ENCODE assay signal across 9 mouse cellular contexts in the genomic region with DNA sequence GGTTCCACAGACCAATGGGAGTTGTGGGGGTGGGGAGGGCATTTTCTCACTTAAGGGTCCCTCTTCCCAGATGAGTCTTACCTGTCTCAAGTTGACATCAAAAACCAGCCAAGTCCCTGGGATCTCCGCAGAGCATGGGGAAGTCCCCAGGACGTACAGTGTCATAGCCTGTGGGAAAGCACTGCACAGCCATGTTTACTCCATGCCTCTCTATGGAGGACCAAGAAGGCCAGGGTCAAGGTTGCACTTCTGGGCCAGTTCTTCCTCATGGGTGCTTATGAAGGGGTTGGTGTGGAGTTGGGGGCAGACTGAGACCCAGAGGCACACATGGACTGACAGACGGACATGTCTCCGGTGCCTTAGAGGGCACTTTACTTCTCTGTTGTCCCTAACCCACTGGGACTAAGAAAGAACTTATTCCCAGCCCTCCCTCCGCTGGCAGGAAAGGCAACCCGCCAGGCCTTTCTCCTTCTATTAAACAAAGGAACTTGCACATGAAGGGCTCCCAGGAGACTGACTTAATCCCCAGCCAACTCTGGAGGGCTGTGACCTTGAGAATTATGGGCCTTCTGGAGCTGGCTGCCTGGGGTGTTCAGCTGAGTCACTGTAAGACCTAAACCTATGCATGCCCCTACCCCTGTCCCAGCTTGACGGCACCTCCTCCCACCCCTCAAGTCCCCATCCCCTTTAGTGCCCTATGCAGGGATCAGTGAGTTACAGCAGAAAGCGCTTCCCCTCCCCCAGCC.
DNase-seq lines count a peak whose midpoint lies in the region; ATAC-seq lines count a peak whose summit lies in the region.
"Had no signal": no experiment of that assay in that cellular context is flagged by ENCODE, and none has a peak within 500 bp of the region (broad histone marks: within the 10 kb centered on the region; RNA-seq: fewer than 3 reads in every experiment).

No protein-coding gene starts in this region.

- H3K4me3 ChIP-seq in heart, embryonic 16.5 days (ENCODE audit: low read length): no peak overlapping the region
- H3K4me3 ChIP-seq in limb, embryonic 10.5 days: no peak overlapping the region
- H3K4me3 ChIP-seq in liver, embryonic 11.5 days (ENCODE audit: low read depth, low read length): no peak overlapping the region
- H3K4me3 ChIP-seq: limb, embryonic 15.5 days had no signal

- H3K4me2 ChIP-seq in heart, embryonic 16.5 days (ENCODE audit: low read depth, low read length): no peak overlapping the region
- H3K4me2 ChIP-seq in liver, embryonic 11.5 days: no peak overlapping the region
- H3K4me2 ChIP-seq: limb, embryonic 15.5 days had no signal

- peak; percentile 73 for DNase-seq in ovary, adult 18-20 months (ENCODE audit: low spot score)
- DNase-seq in ovary, postnatal 10 days (ENCODE audit: low spot score): no peak
- DNase-seq in limb, embryonic 10.5 days (ENCODE audit: low spot score): no peak
- DNase-seq in liver, embryonic 11.5 days (ENCODE audit: low spot score): no peak
- no peak for DNase-seq in thymus, postnatal 0 days (ENCODE audit: low spot score)
- DNase-seq in left cerebral cortex, postnatal 36 days (ENCODE audit: low spot score in 2 of 2): no peak

- no peaks in the 10 kb centered on the region for H3K36me3 ChIP-seq in heart, embryonic 16.5 days (ENCODE audit: control insufficient read depth, insufficient read depth)
- H3K36me3 ChIP-seq in limb, embryonic 10.5 days: no peaks in the 10 kb centered on the region
- no peaks in the 10 kb centered on the region for H3K36me3 ChIP-seq in liver, embryonic 11.5 days (ENCODE audit: control insufficient read depth, insufficient read depth, low read length)
- H3K36me3 ChIP-seq: limb, embryonic 15.5 days had no signal

- H3K27ac ChIP-seq in heart, embryonic 16.5 days (ENCODE audit: low read length): peak overlapping the region; percentile 86
- H3K27ac ChIP-seq in limb, embryonic 10.5 days: peak overlapping the region; percentile 79
- no peak overlapping the region for H3K27ac ChIP-seq in liver, embryonic 11.5 days (ENCODE audit: low read depth, low read length)
- H3K27ac ChIP-seq: limb, embryonic 15.5 days had no signal

- H3K27me3 ChIP-seq in heart, embryonic 16.5 days (ENCODE audit: control insufficient read depth, insufficient read depth, low read length): no peaks in the 10 kb centered on the region
- H3K27me3 ChIP-seq in limb, embryonic 10.5 days (ENCODE audit: low read depth, poor library complexity, severe bottlenecking): peaks cover 8% of the 10 kb centered on the region; the same call in 1 of the 2 replicates
- no peaks in the 10 kb centered on the region for H3K27me3 ChIP-seq in liver, embryonic 11.5 days (replicated peaks; ENCODE audit: control insufficient read depth, insufficient read depth, low read length)

- WGBS in heart, embryonic 16.5 days: 55% methylated on average over 8 of the region's 8 CpGs
- 58% methylated on average over 8 of the region's 8 CpGs for WGBS in limb, embryonic 10.5 days
- WGBS in liver, embryonic 11.5 days: 62% methylated on average over 8 of the region's 8 CpGs

- no peaks in the 10 kb centered on the region for H3K9me3 ChIP-seq in heart, embryonic 16.5 days (replicated peaks; ENCODE audit: control insufficient read depth, low read length)
- H3K9me3 ChIP-seq in limb, embryonic 10.5 days (replicated peaks): no peaks in the 10 kb centered on the region
- no peaks in the 10 kb centered on the region for H3K9me3 ChIP-seq in liver, embryonic 11.5 days (ENCODE audit: control insufficient read depth, low read length)
- H3K9me3 ChIP-seq: limb, embryonic 15.5 days had no signal

- H3K9ac ChIP-seq in heart, embryonic 16.5 days (ENCODE audit: low read length): peak overlapping the region; percentile 21; the same call in 1 of the 2 replicates
- H3K9ac ChIP-seq in liver, embryonic 11.5 days (ENCODE audit: low read depth, low read length): no peak overlapping the region
- H3K9ac ChIP-seq: limb, embryonic 15.5 days had no signal

- peaks cover 33% of the 10 kb centered on the region for H3K4me1 ChIP-seq in heart, embryonic 16.5 days (ENCODE audit: control insufficient read depth, insufficient read depth, low read length)
- H3K4me1 ChIP-seq in limb, embryonic 10.5 days: peaks cover 29% of the 10 kb centered on the region
- H3K4me1 ChIP-seq in liver, embryonic 11.5 days (replicated peaks; ENCODE audit: control insufficient read depth, insufficient read depth, low read length): peaks cover 4% of the 10 kb centered on the region

- intact Hi-C loops in left cerebral cortex, postnatal 36 days (cut with DNase I): no loop called here

- ATAC-seq in heart, embryonic 16.5 days (replicated peaks; ENCODE audit: extremely low read depth, insufficient read depth, low FRiP score): no peak
- no peak for ATAC-seq in granulocyte monocyte progenitor cell, adult 5-6 weeks (replicated peaks; ENCODE audit: poor library complexity, severe bottlenecking)
- ATAC-seq in liver, embryonic 11.5 days (replicated peaks; ENCODE audit: low FRiP score): no peak
